Mouse (Mus musculus): ENCODE measurements around the gene Col27a1.

GRCm38 (mm10) chr4:63377483-63377882 lies 163.7 kb downstream of the Col27a1 start:
- TF ChIP-seq CTCF (IDR thresholded peaks at IDR 0.05; ENCODE audit: low read depth) (peak; percentile 64), EP300 (IDR thresholded peaks at IDR 0.05; ENCODE audit: low read depth) (no peak)

All from liver, embryonic 14.5 days (tissue).